Mouse (Mus musculus): ENCODE data around the gene Ptprs.

DNA sequence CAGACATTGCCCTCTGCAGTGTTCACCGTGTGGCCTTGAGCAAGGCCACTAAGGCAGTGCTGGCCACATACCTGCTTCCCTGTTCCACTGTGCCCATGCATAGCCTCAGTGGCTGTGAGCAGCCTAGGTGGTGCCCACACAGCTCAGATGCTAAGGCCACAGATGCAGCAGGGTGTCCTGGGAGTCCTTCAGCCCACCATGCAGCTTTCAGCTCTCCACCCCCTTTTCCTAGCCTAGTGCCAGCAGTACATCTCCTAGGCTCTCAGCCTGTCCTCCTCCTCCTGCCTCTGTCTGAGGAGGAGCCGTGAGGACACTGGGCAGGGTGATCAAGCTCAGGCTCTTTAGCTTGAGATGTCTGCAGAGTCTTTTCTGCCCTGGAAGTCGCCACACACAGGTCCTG, 106.2 kb downstream of the Ptprs start:
- TF ChIP-seq CTCF (IDR thresholded peaks at IDR 0.05) (no peak), POLR2A (IDR thresholded peaks at IDR 0.05; ENCODE audit: insufficient read depth, low read depth, low read length) (no peak), EP300 (IDR thresholded peaks at IDR 0.05; ENCODE audit: insufficient read depth, low read depth, low read length) (no peak)

All from heart, adult 2 months (tissue).